Mouse (Mus musculus) midbrain, embryonic 10.5 days (tissue): ENCODE measurements at regions not wholly inside any gene's neighbourhood (a gene's known extent, or its start where the extent isn't known, plus 50 kb on each side); places are given as distances from the start of the nearest gene placed in this dataset.

Experiments used
- DNase-seq: peaks from one replicate; pipeline ENCODE4 v3.0.0-alpha.2; 2017; ENCODE audit warnings: low spot score
- H3K27ac ChIP-seq: fragments of 300-500 bp; sonication (generic); replicated peaks from 2 replicates; pipeline ENCODE4 v1.5.1; 2016; ENCODE audit warnings: mild to moderate bottlenecking
- H3K27me3 ChIP-seq: fragments of 300-500 bp; sonication (generic); 2 replicates; pipeline ENCODE4 v1.6.1; 2016; ENCODE audit warnings: low read depth, mild to moderate bottlenecking; ENCODE audit not compliant: poor library complexity, severe bottlenecking
- H3K36me3 ChIP-seq: fragments of 300-500 bp; sonication (generic); 2 replicates; pipeline ENCODE4 v1.6.1; 2016; ENCODE audit warnings: mild to moderate bottlenecking, moderate library complexity
- H3K4me1 ChIP-seq: fragments of 300-500 bp; sonication (generic); 2 replicates; pipeline ENCODE4 v1.6.1; 2016
- H3K4me3 ChIP-seq: fragments of 300-500 bp; sonication (generic); 2 replicates; pipeline ENCODE4 v1.5.1; 2016; ENCODE audit warnings: mild to moderate bottlenecking, moderate library complexity
- H3K9me3 ChIP-seq: fragments of 300-500 bp; sonication (generic); replicated peaks from 2 replicates; pipeline ENCODE4 v1.6.1; 2016; ENCODE audit warnings: mild to moderate bottlenecking
- WGBS: fragments of 180-500 bp; shearing (Covaris S2); methylation state at CpG from one replicate; pipeline ENCODE4 v1.1.7; 2016; 5-methylcytosine and 5-hydroxymethylcytosine counted together

- DNase-seq: no peak
- Histone ChIP-seq H3K36me3 (no peaks in the 10 kb centered on the region), H3K4me1 (no peaks in the 10 kb centered on the region), H3K4me3 (no peak overlapping the region), H3K9me3 (no peaks in the 10 kb centered on the region), H3K27me3 (no peaks in the 10 kb centered on the region), H3K27ac (no peak overlapping the region)
- WGBS: 88% methylated on average over 4 of the region's 4 CpGs
These were observed 523.9 kb downstream of the 1810013L24Rik start for GRCm38 (mm10) chr16:9353811-9354210.

- Histone ChIP-seq H3K4me1 (no peaks in the 10 kb centered on the region), H3K4me3 (no peak overlapping the region), H3K9me3 (no peaks in the 10 kb centered on the region), H3K36me3 (no peaks in the 10 kb centered on the region), H3K27ac (no peak overlapping the region), H3K27me3 (no peaks in the 10 kb centered on the region)
- 88% methylated on average over 8 of the region's 8 CpGs for WGBS
- DNase-seq: no peak
These were observed 524.6 kb downstream of the 1810013L24Rik start for GRCm38 (mm10) chr16:9354331-9355030.

- H3K27me3 ChIP-seq: no peaks in the 10 kb centered on the region
- 87% methylated on average over 4 of the region's 4 CpGs for WGBS
- H3K4me3 ChIP-seq: no peak overlapping the region
- H3K4me1 ChIP-seq: no peaks in the 10 kb centered on the region
- no peaks in the 10 kb centered on the region for H3K9me3 ChIP-seq
- no peak overlapping the region for H3K27ac ChIP-seq
- DNase-seq: no peak
- no peaks in the 10 kb centered on the region for H3K36me3 ChIP-seq
These were observed 528.8 kb downstream of the 1810013L24Rik start for GRCm38 (mm10) chr16:9358651-9359050.

- no peaks in the 10 kb centered on the region for H3K27me3 ChIP-seq
- no peak overlapping the region for H3K27ac ChIP-seq
- 93% methylated on average over 3 of the region's 3 CpGs for WGBS
- no peak for DNase-seq
- no peak overlapping the region for H3K4me3 ChIP-seq
- no peaks in the 10 kb centered on the region for H3K9me3 ChIP-seq
- H3K4me1 ChIP-seq: 0 out of 2 replicates have a peak, but pooled peaks cover 3% of the 10 kb centered on the region
- H3K36me3 ChIP-seq: no peaks in the 10 kb centered on the region
These were observed 529.7 kb downstream of the 1810013L24Rik start for GRCm38 (mm10) chr16:9359399-9360135.

GRCm38 (mm10) chr16:9360741-9361255, 530.9 kb downstream of the 1810013L24Rik start:
- Histone ChIP-seq H3K27me3 (no peaks in the 10 kb centered on the region), H3K36me3 (no peaks in the 10 kb centered on the region), H3K4me1 (0 out of 2 replicates have a peak, but pooled peaks cover 3% of the 10 kb centered on the region), H3K9me3 (no peaks in the 10 kb centered on the region), H3K4me3 (no peak overlapping the region), H3K27ac (no peak overlapping the region)
- 79% methylated on average over 3 of the region's 3 CpGs for WGBS
- no peak for DNase-seq

GRCm38 (mm10) chr16:9362116-9362515, 532.2 kb downstream of the 1810013L24Rik start:
- Histone ChIP-seq H3K4me3 (no peak overlapping the region), H3K9me3 (no peaks in the 10 kb centered on the region), H3K36me3 (no peaks in the 10 kb centered on the region), H3K4me1 (0 out of 2 replicates have a peak, but pooled peaks cover 3% of the 10 kb centered on the region), H3K27ac (no peak overlapping the region), H3K27me3 (no peaks in the 10 kb centered on the region)
- WGBS: 67% methylated on average over 11 of the region's 11 CpGs
- DNase-seq: no peak

GRCm38 (mm10) chr16:9364105-9364504, 534.2 kb downstream of the 1810013L24Rik start:
- Histone ChIP-seq H3K4me1 (0 out of 2 replicates have a peak, but pooled peaks cover 3% of the 10 kb centered on the region), H3K27ac (no peak overlapping the region), H3K36me3 (no peaks in the 10 kb centered on the region), H3K9me3 (no peaks in the 10 kb centered on the region), H3K27me3 (no peaks in the 10 kb centered on the region), H3K4me3 (no peak overlapping the region)
- no peak for DNase-seq
- WGBS: 68% methylated on average over 2 of the region's 2 CpGs

GRCm38 (mm10) chr16:9390986-9391385, 561.1 kb downstream of the 1810013L24Rik start:
- 26% methylated on average over 1 of the region's 1 CpGs for WGBS
- Histone ChIP-seq H3K36me3 (no peaks in the 10 kb centered on the region), H3K4me1 (no peaks in the 10 kb centered on the region), H3K27me3 (no peaks in the 10 kb centered on the region), H3K27ac (no peak overlapping the region), H3K4me3 (no peak overlapping the region), H3K9me3 (no peaks in the 10 kb centered on the region)
- DNase-seq: no peak

GRCm38 (mm10) chr16:9404736-9405135, 574.8 kb downstream of the 1810013L24Rik start:
- DNase-seq: no peak
- Histone ChIP-seq H3K4me3 (no peak overlapping the region), H3K36me3 (no peaks in the 10 kb centered on the region), H3K27ac (no peak overlapping the region), H3K4me1 (no peaks in the 10 kb centered on the region), H3K27me3 (no peaks in the 10 kb centered on the region), H3K9me3 (no peaks in the 10 kb centered on the region)
- 81% methylated on average over 5 of the region's 5 CpGs for WGBS

GRCm38 (mm10) chr16:9408196-9408595, 578.3 kb downstream of the 1810013L24Rik start:
- Histone ChIP-seq H3K9me3 (no peaks in the 10 kb centered on the region), H3K4me1 (no peaks in the 10 kb centered on the region), H3K4me3 (no peak overlapping the region), H3K27me3 (no peaks in the 10 kb centered on the region), H3K27ac (no peak overlapping the region), H3K36me3 (no peaks in the 10 kb centered on the region)
- no peak for DNase-seq
- 78% methylated on average over 1 of the region's 1 CpGs for WGBS

GRCm38 (mm10) chr16:9430509-9430908, 564.9 kb downstream of the Grin2a start:
- Histone ChIP-seq H3K4me3 (no peak overlapping the region), H3K9me3 (no peaks in the 10 kb centered on the region; the same call in 1 of the 2 replicates), H3K27me3 (no peaks in the 10 kb centered on the region), H3K4me1 (no peaks in the 10 kb centered on the region), H3K36me3 (no peaks in the 10 kb centered on the region), H3K27ac (no peak overlapping the region)
- no peak for DNase-seq

GRCm38 (mm10) chr16:9439300-9439856, 556.0 kb downstream of the Grin2a start:
- Histone ChIP-seq H3K36me3 (no peaks in the 10 kb centered on the region), H3K27ac (no peak overlapping the region), H3K4me1 (no peaks in the 10 kb centered on the region), H3K27me3 (peaks cover 14% of the 10 kb centered on the region; the same call in 1 of the 2 replicates), H3K4me3 (no peak overlapping the region), H3K9me3 (0 out of 2 replicates have a peak, but pooled peaks cover 3% of the 10 kb centered on the region)
- no peak for DNase-seq
- WGBS: 36% methylated on average over 2 of the region's 2 CpGs

- H3K4me1 ChIP-seq: no peaks in the 10 kb centered on the region
- 77% methylated on average over 1 of the region's 1 CpGs for WGBS
These were observed 555.5 kb downstream of the Grin2a start for GRCm38 (mm10) chr16:9439891-9440290.

More at GRCm38 (mm10) chr16:9439891-9440290, 555.5 kb downstream of the Grin2a start:
- Histone ChIP-seq H3K9me3 (0 out of 2 replicates have a peak, but pooled peaks cover 3% of the 10 kb centered on the region), H3K4me3 (no peak overlapping the region), H3K27me3 (peaks cover 14% of the 10 kb centered on the region; the same call in 1 of the 2 replicates), H3K27ac (no peak overlapping the region), H3K36me3 (no peaks in the 10 kb centered on the region)
- no peak for DNase-seq
